8 mouse cellular contexts compared by ENCODE assay signal in genomic region chr4:132211953-132212734, GRCm38 (mm10). TPM values are rescaled to one million over a fixed set of nuclear protein-coding genes. Genes with fewer than 3 reads are reported as not detected.
DNase-seq lines count a peak whose midpoint lies in the region; ATAC-seq and TF ChIP-seq lines count a peak whose summit lies in the region.

TSS of gene Ythdf2 (minus strand) at chr4:132212303.

- WGBS in hindbrain, embryonic 10.5 days, result 1% methylated on average over 78 of the region's 78 CpGs
- 2% methylated on average over 57 of the region's 78 CpGs for WGBS in lung, postnatal 0 days

- H3K4me2 ChIP-seq in lung, postnatal 0 days (replicated peaks; ENCODE audit: low read depth, low read length), result peak within 1 kb of the TSS; percentile 89

- 0 out of 2 replicates have a peak, but pooled peaks have one; percentile 15 for TF ChIP-seq EP300 in lung, postnatal 0 days (IDR thresholded peaks at IDR 0.05)

- H3K9me3 ChIP-seq in hindbrain, embryonic 10.5 days, result no peaks in the 10 kb centered on the region
- H3K9me3 ChIP-seq in lung, postnatal 0 days (ENCODE audit: low read length), result no peaks in the 10 kb centered on the region

- peaks cover 28% of the 10 kb centered on the region for H3K4me1 ChIP-seq in hindbrain, embryonic 10.5 days (replicated peaks)
- 0 out of 2 replicates have a peak, but pooled peaks cover 2% of the 10 kb centered on the region for H3K4me1 ChIP-seq in lung, postnatal 0 days (ENCODE audit: insufficient read depth, low read depth, low read length)

- peak; percentile 86 for TF ChIP-seq CTCF in lung, postnatal 0 days (IDR thresholded peaks at IDR 0.05)

- H3K27ac ChIP-seq in hindbrain, embryonic 10.5 days, result peak within 1 kb of the TSS; percentile 100
- peak within 1 kb of the TSS; percentile 96 for H3K27ac ChIP-seq in lung, postnatal 0 days (ENCODE audit: low read length)

- peak; percentile 74 for DNase-seq in MEL-GATA-1-ER (ENCODE audit: extremely low read depth, low read depth)
- peak; percentile 97 for DNase-seq in cerebellum, adult 8-10 months
- peak; percentile 96 for DNase-seq in hindbrain, embryonic 10.5 days (ENCODE audit: low spot score)
- DNase-seq in layer of hippocampus, adult 9-11 months, result peak; percentile 97
- DNase-seq in lung, postnatal 0 days (ENCODE audit: low spot score), result peak; percentile 98
- DNase-seq in ovary, postnatal 14 days (ENCODE audit: low spot score), result peak; percentile 98
- peak; percentile 99 for DNase-seq in thymus, postnatal 14 days

- no peaks in the 10 kb centered on the region for H3K27me3 ChIP-seq in hindbrain, embryonic 10.5 days (ENCODE audit: insufficient read depth, poor library complexity, severe bottlenecking)
- no peaks in the 10 kb centered on the region for H3K27me3 ChIP-seq in lung, postnatal 0 days (replicated peaks; ENCODE audit: insufficient read depth, low read length)

- peak within 1 kb of the TSS; percentile 96 for H3K4me3 ChIP-seq in hindbrain, embryonic 10.5 days
- peak within 1 kb of the TSS; percentile 88 for H3K4me3 ChIP-seq in lung, postnatal 0 days (ENCODE audit: low read depth, low read length)

- peak within 1 kb of the TSS; percentile 93 for H3K9ac ChIP-seq in lung, postnatal 0 days (replicated peaks; ENCODE audit: low read depth)

- peak; percentile 99 for ATAC-seq in frontal cortex, adult (ENCODE audit: low TSS enrichment)
- peak; percentile 97 for ATAC-seq in lung, postnatal 0 days

- peaks cover 36% of the 10 kb centered on the region for H3K36me3 ChIP-seq in hindbrain, embryonic 10.5 days
- no peaks in the 10 kb centered on the region for H3K36me3 ChIP-seq in lung, postnatal 0 days (ENCODE audit: insufficient read depth, low read length)

RNA-seq across cellular contexts. Expression of gene Ythdf2, which starts in this region (rescaled TPM):
- polyA plus RNA-seq in hindbrain, embryonic 10.5 days (2016; fragmentation: Nextera tagmentation; extraction: Ambion mirVana), result 136 and 142 TPM in 2 replicates
- polyA plus RNA-seq in lung, postnatal 0 days (2015; fragmentation: Nextera tagmentation; extraction: Ambion mirVana), result 55.3 and 60.4 TPM in 2 replicates

Comparison
In these comparisons a context has a peak if more than half of its experiments do, and no peak if none do; other contexts are left out.
1. Peak in every context shown above with its lines: DNase-seq, ATAC-seq, H3K4me3 ChIP-seq and H3K27ac ChIP-seq.